Comparison of ENCODE assay signal across 15 mouse cellular contexts in the genomic region with DNA sequence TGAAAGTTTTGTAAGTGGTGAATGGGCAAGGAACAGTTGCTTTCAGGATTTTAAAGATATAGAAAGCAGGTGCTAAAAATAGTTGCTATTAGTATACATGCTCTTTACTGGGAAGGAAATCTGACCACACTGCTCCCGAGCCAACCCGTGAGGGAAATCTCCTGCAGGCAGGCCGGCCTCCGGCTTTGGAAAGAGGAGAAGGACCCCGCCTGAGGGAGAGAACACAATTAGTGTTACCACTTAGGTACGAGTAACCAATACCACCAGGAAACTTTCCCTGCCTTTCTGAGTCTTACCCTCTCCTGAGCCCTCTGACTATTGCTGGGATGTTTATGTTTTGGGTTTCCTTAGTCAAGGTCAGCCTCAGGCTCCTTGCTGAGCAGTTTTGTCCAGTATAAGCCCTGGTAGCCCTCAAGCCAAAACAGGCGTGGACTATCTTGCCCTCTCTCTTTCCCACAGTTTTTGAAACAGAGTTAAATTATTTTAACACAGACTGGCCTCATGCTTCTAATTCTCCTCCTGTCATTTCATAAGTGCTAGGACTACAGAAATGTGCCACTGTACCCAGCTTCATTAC. TPM values are rescaled to one million over a fixed set of nuclear protein-coding genes. Genes with fewer than 3 reads are reported as not detected.
DNase-seq lines count a peak whose midpoint lies in the region; ATAC-seq and TF ChIP-seq lines count a peak whose summit lies in the region.
"Had no signal": no experiment of that assay in that cellular context is flagged by ENCODE, and none has a peak within 500 bp of the region (broad histone marks: within the 10 kb centered on the region; RNA-seq: fewer than 3 reads in every experiment).

No protein-coding gene starts in this region.

- H3K4me2 ChIP-seq in heart, embryonic 16.5 days (ENCODE audit: low read depth, low read length), result no peak overlapping the region
- no peak overlapping the region for H3K4me2 ChIP-seq in lung, postnatal 0 days (replicated peaks; ENCODE audit: low read depth, low read length)
- no peak overlapping the region for H3K4me2 ChIP-seq in embryonic facial prominence, embryonic 13.5 days
- H3K4me2 ChIP-seq in neural tube, embryonic 15.5 days, result no peak overlapping the region
- no peak overlapping the region for H3K4me2 ChIP-seq in hindbrain, postnatal 0 days (ENCODE audit: low read depth, low read length)
- H3K4me2 ChIP-seq: embryonic facial prominence, embryonic 12.5 days had no signal

- H3K9me3 ChIP-seq in heart, embryonic 16.5 days (replicated peaks; ENCODE audit: control insufficient read depth, low read length), result no peaks in the 10 kb centered on the region
- H3K9me3 ChIP-seq in lung, postnatal 0 days (ENCODE audit: low read length), result no peaks in the 10 kb centered on the region
- H3K9me3 ChIP-seq in embryonic facial prominence, embryonic 13.5 days, result no peaks in the 10 kb centered on the region
- H3K9me3 ChIP-seq in neural tube, embryonic 15.5 days (replicated peaks), result no peaks in the 10 kb centered on the region
- H3K9me3 ChIP-seq in hindbrain, postnatal 0 days (ENCODE audit: low read length), result no peaks in the 10 kb centered on the region
- H3K9me3 ChIP-seq: embryonic facial prominence, embryonic 12.5 days had no signal

- H3K9ac ChIP-seq in heart, embryonic 16.5 days (ENCODE audit: low read length), result peak overlapping the region; percentile 30; the same call in 1 of the 2 replicates
- no peak overlapping the region for H3K9ac ChIP-seq in lung, postnatal 0 days (replicated peaks; ENCODE audit: low read depth)
- no peak overlapping the region for H3K9ac ChIP-seq in embryonic facial prominence, embryonic 13.5 days
- no peak overlapping the region for H3K9ac ChIP-seq in neural tube, embryonic 15.5 days (replicated peaks)
- no peak overlapping the region for H3K9ac ChIP-seq in hindbrain, postnatal 0 days (replicated peaks; ENCODE audit: low read length)
- H3K9ac ChIP-seq: embryonic facial prominence, embryonic 12.5 days; forebrain, postnatal 0 days had no signal

- no peak for DNase-seq in heart, postnatal 10 days
- DNase-seq in lung, postnatal 0 days (ENCODE audit: low spot score), result no peak
- DNase-seq in lung, postnatal 36 days, result no peak
- DNase-seq in urinary bladder, adult 18-20 months (ENCODE audit: low spot score in 2 of 2), result no peak
- no peak for DNase-seq in hindbrain, postnatal 0 days (ENCODE audit: low spot score)
- DNase-seq: cerebellum, adult 8-10 months; forebrain, postnatal 0 days; lung, postnatal 10 days; retina, postnatal 1 day had no signal

- H3K4me1 ChIP-seq in heart, embryonic 16.5 days (ENCODE audit: control insufficient read depth, insufficient read depth, low read length), result peaks cover 26% of the 10 kb centered on the region
- peaks cover 26% of the 10 kb centered on the region; the same call in 1 of the 2 replicates for H3K4me1 ChIP-seq in lung, postnatal 0 days (ENCODE audit: insufficient read depth, low read depth, low read length)
- H3K4me1 ChIP-seq in embryonic facial prominence, embryonic 13.5 days, result peaks cover 35% of the 10 kb centered on the region
- peaks cover 35% of the 10 kb centered on the region for H3K4me1 ChIP-seq in neural tube, embryonic 15.5 days
- no peaks in the 10 kb centered on the region; the same call in none of the 2 replicates for H3K4me1 ChIP-seq in hindbrain, postnatal 0 days (ENCODE audit: insufficient read depth, low read length)

- H3K4me3 ChIP-seq in heart, embryonic 16.5 days (ENCODE audit: low read length), result no peak overlapping the region
- no peak overlapping the region for H3K4me3 ChIP-seq in lung, postnatal 0 days (ENCODE audit: low read depth, low read length)
- H3K4me3 ChIP-seq in embryonic facial prominence, embryonic 13.5 days, result no peak overlapping the region
- no peak overlapping the region for H3K4me3 ChIP-seq in neural tube, embryonic 15.5 days (replicated peaks)
- H3K4me3 ChIP-seq in hindbrain, postnatal 0 days (ENCODE audit: low read length), result no peak overlapping the region
- H3K4me3 ChIP-seq: embryonic facial prominence, embryonic 12.5 days had no signal

- ATAC-seq in heart, embryonic 16.5 days (replicated peaks; ENCODE audit: extremely low read depth, insufficient read depth, low FRiP score), result no peak
- no peak for ATAC-seq in lung, postnatal 0 days
- no peak for ATAC-seq in embryonic facial prominence, embryonic 13.5 days (ENCODE audit: insufficient number of reproducible peaks, insufficient read depth, low FRiP score, low TSS enrichment, low read depth)
- no peak for ATAC-seq in neural tube, embryonic 15.5 days (ENCODE audit: low FRiP score)
- ATAC-seq in hindbrain, postnatal 0 days, result no peak
- ATAC-seq: intestine, postnatal 0 days had no signal

- H3K27me3 ChIP-seq in heart, embryonic 16.5 days (ENCODE audit: control insufficient read depth, insufficient read depth, low read length), result no peaks in the 10 kb centered on the region
- no peaks in the 10 kb centered on the region for H3K27me3 ChIP-seq in lung, postnatal 0 days (replicated peaks; ENCODE audit: insufficient read depth, low read length)
- H3K27me3 ChIP-seq in embryonic facial prominence, embryonic 13.5 days, result no peaks in the 10 kb centered on the region
- H3K27me3 ChIP-seq in neural tube, embryonic 15.5 days (replicated peaks), result no peaks in the 10 kb centered on the region
- H3K27me3 ChIP-seq in hindbrain, postnatal 0 days (ENCODE audit: insufficient read depth, low read length), result no peaks in the 10 kb centered on the region
- H3K27me3 ChIP-seq: embryonic facial prominence, embryonic 12.5 days had no signal

- no peak for TF ChIP-seq EP300 in lung, postnatal 0 days (IDR thresholded peaks at IDR 0.05)

- intact Hi-C loops in heart, postnatal 10 days (cut with DNase I), result loop anchor here (2.0 kb wide), 1 partner anchor 20 kb away; no protein-coding TSS in a partner anchor

- 33% methylated on average over 7 of the region's 7 CpGs for WGBS in heart, embryonic 16.5 days
- 43% methylated on average over 7 of the region's 7 CpGs for WGBS in lung, postnatal 0 days
- 11% methylated on average over 7 of the region's 7 CpGs for WGBS in embryonic facial prominence, embryonic 13.5 days
- 73% methylated on average over 7 of the region's 7 CpGs for WGBS in neural tube, embryonic 15.5 days
- 62% methylated on average over 7 of the region's 7 CpGs for whole genome bisulfite sequencing in hindbrain, postnatal 0 days

- H3K36me3 ChIP-seq in heart, embryonic 16.5 days (ENCODE audit: control insufficient read depth, insufficient read depth), result no peaks in the 10 kb centered on the region
- H3K36me3 ChIP-seq in lung, postnatal 0 days (ENCODE audit: insufficient read depth, low read length), result no peaks in the 10 kb centered on the region
- no peaks in the 10 kb centered on the region for H3K36me3 ChIP-seq in embryonic facial prominence, embryonic 13.5 days
- H3K36me3 ChIP-seq in neural tube, embryonic 15.5 days, result peaks cover 13% of the 10 kb centered on the region
- H3K36me3 ChIP-seq in hindbrain, postnatal 0 days (ENCODE audit: insufficient read depth, low read length), result no peaks in the 10 kb centered on the region; the same call in 1 of the 2 replicates
- H3K36me3 ChIP-seq: embryonic facial prominence, embryonic 12.5 days had no signal

- no peak overlapping the region for H3K27ac ChIP-seq in heart, embryonic 16.5 days (ENCODE audit: low read length)
- H3K27ac ChIP-seq in lung, postnatal 0 days (ENCODE audit: low read length), result 0 out of 2 replicates have a peak overlapping the region, but pooled peaks have one; percentile 75
- peak overlapping the region; percentile 62; the same call in 1 of the 2 replicates for H3K27ac ChIP-seq in embryonic facial prominence, embryonic 13.5 days
- H3K27ac ChIP-seq in neural tube, embryonic 15.5 days (replicated peaks), result 0 out of 2 replicates have a peak overlapping the region, but pooled peaks have one; percentile 28
- no peak overlapping the region for H3K27ac ChIP-seq in hindbrain, postnatal 0 days

- no peak for TF ChIP-seq CTCF in lung, postnatal 0 days (IDR thresholded peaks at IDR 0.05)
- TF ChIP-seq CTCF in hindbrain, postnatal 0 days (IDR thresholded peaks at IDR 0.05; ENCODE audit: low read depth), result no peak

RNA-seq across cellular contexts. Expression of gene Slc43a2, which starts 21.5 kb away (rescaled TPM):
- polyA plus RNA-seq in heart, embryonic 16.5 days (2015; fragmentation: Nextera tagmentation; extraction: Ambion mirVana), result 3.0 and 4.3 TPM in 2 replicates
- total RNA-seq in heart, postnatal 10 days (2021), result 10 to 100 TPM; 14.2 to 17.3 TPM
- 18.2 and 24.0 TPM in 2 replicates for polyA plus RNA-seq in lung, postnatal 0 days (2015; fragmentation: Nextera tagmentation; extraction: Ambion mirVana)
- polyA plus RNA-seq in embryonic facial prominence, embryonic 13.5 days (2015; fragmentation: Nextera tagmentation; extraction: Ambion mirVana), result 3.6 and 4.5 TPM in 2 replicates
- 15.7 and 15.8 TPM in 2 replicates for polyA plus RNA-seq in neural tube, embryonic 15.5 days (2015; fragmentation: Nextera tagmentation; extraction: Ambion mirVana)
- 31.3 and 36.2 TPM in 2 replicates for total RNA-seq in hindbrain, postnatal 0 days (2014; rRNA removed)
- polyA plus RNA-seq in hindbrain, postnatal 0 days (2015; fragmentation: Nextera tagmentation; extraction: Ambion mirVana), result 17.2 and 17.8 TPM in 2 replicates

RNA-seq across cellular contexts. Expression of gene Pitpna, which starts 34.9 kb away (rescaled TPM):
- 68.0 and 78.0 TPM in 2 replicates for polyA plus RNA-seq in heart, embryonic 16.5 days (2015; fragmentation: Nextera tagmentation; extraction: Ambion mirVana)
- total RNA-seq in heart, postnatal 10 days (2021), result 100 to 1,000 TPM; 146 to 150 TPM
- polyA plus RNA-seq in lung, postnatal 0 days (2015; fragmentation: Nextera tagmentation; extraction: Ambion mirVana), result 71.1 and 74.4 TPM in 2 replicates
- polyA plus RNA-seq in embryonic facial prominence, embryonic 13.5 days (2015; fragmentation: Nextera tagmentation; extraction: Ambion mirVana), result 66.2 and 74.4 TPM in 2 replicates
- polyA plus RNA-seq in neural tube, embryonic 15.5 days (2015; fragmentation: Nextera tagmentation; extraction: Ambion mirVana), result 113 and 117 TPM in 2 replicates
- total RNA-seq in hindbrain, postnatal 0 days (2014; rRNA removed), result 90.7 and 91.4 TPM in 2 replicates
- 95.9 and 109 TPM in 2 replicates for polyA plus RNA-seq in hindbrain, postnatal 0 days (2015; fragmentation: Nextera tagmentation; extraction: Ambion mirVana)

RNA-seq across cellular contexts. Expression of gene Scarf1, which starts 39.7 kb away (rescaled TPM):
- 11.0 and 14.0 TPM in 2 replicates for polyA plus RNA-seq in heart, embryonic 16.5 days (2015; fragmentation: Nextera tagmentation; extraction: Ambion mirVana)
- 10 to 100 TPM; 15.9 to 17.8 TPM for total RNA-seq in heart, postnatal 10 days (2021)
- 18.5 and 21.2 TPM in 2 replicates for polyA plus RNA-seq in lung, postnatal 0 days (2015; fragmentation: Nextera tagmentation; extraction: Ambion mirVana)
- 5.0 and 6.0 TPM in 2 replicates for polyA plus RNA-seq in embryonic facial prominence, embryonic 13.5 days (2015; fragmentation: Nextera tagmentation; extraction: Ambion mirVana)
- polyA plus RNA-seq in neural tube, embryonic 15.5 days (2015; fragmentation: Nextera tagmentation; extraction: Ambion mirVana), result 3.9 and 4.7 TPM in 2 replicates
- 3.3 and 3.7 TPM in 2 replicates for total RNA-seq in hindbrain, postnatal 0 days (2014; rRNA removed)
- polyA plus RNA-seq in hindbrain, postnatal 0 days (2015; fragmentation: Nextera tagmentation; extraction: Ambion mirVana), result 3.5 and 3.6 TPM in 2 replicates

RNA-seq across cellular contexts. Expression of gene Rilp, which starts 43.1 kb away (rescaled TPM):
- 11.0 and 13.3 TPM in 2 replicates for polyA plus RNA-seq in heart, embryonic 16.5 days (2015; fragmentation: Nextera tagmentation; extraction: Ambion mirVana)
- 10 to 100 TPM; 32.2 to 34.5 TPM for total RNA-seq in heart, postnatal 10 days (2021)
- polyA plus RNA-seq in lung, postnatal 0 days (2015; fragmentation: Nextera tagmentation; extraction: Ambion mirVana), result 12.4 and 15.7 TPM in 2 replicates
- polyA plus RNA-seq in embryonic facial prominence, embryonic 13.5 days (2015; fragmentation: Nextera tagmentation; extraction: Ambion mirVana), result 0.41 TPM in 1 of 2 replicates, not detected in the other
- 2.8 and 3.1 TPM in 2 replicates for polyA plus RNA-seq in neural tube, embryonic 15.5 days (2015; fragmentation: Nextera tagmentation; extraction: Ambion mirVana)
- total RNA-seq in hindbrain, postnatal 0 days (2014; rRNA removed), result 3.9 and 6.6 TPM in 2 replicates
- 7.3 and 7.6 TPM in 2 replicates for polyA plus RNA-seq in hindbrain, postnatal 0 days (2015; fragmentation: Nextera tagmentation; extraction: Ambion mirVana)
- total RNA-seq: granulocyte monocyte progenitor cell, adult 5-6 weeks had no signal

Comparison
In these comparisons a context has a peak if more than half of its experiments do, and no peak if none do; other contexts are left out.
1. H3K27ac ChIP-seq: peak in lung, postnatal 0 days (single experiment), embryonic facial prominence, embryonic 13.5 days (single experiment) and neural tube, embryonic 15.5 days (single experiment); none in heart, embryonic 16.5 days (single experiment) and hindbrain, postnatal 0 days (single experiment).